Mouse (Mus musculus): ENCODE measurements at regions not wholly inside any gene's neighbourhood (a gene's known extent, or its start where the extent isn't known, plus 50 kb on each side); places are given as distances from the start of the nearest gene placed in this dataset.

DNA sequence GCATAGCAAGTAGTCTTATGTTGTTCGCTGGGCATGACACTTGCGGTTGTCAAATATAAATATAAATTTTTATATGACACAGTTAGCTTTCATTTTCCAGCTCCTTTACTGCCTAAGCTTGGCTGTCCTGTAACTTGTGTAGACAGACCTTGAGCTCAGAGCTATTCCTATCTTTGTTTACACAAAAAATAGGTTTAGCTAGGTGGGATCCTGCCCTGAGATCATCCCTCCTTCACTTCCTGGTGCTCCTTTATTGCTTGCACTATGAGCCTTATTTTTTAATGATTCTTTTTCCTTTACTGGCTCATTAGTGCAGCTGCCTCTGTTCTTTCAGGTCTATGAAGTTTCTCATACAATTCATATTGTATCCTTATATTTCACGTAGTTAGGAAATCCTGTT, 375.6 kb upstream of the Tfap2d start:
- DNase-seq = no peak

DNA sequence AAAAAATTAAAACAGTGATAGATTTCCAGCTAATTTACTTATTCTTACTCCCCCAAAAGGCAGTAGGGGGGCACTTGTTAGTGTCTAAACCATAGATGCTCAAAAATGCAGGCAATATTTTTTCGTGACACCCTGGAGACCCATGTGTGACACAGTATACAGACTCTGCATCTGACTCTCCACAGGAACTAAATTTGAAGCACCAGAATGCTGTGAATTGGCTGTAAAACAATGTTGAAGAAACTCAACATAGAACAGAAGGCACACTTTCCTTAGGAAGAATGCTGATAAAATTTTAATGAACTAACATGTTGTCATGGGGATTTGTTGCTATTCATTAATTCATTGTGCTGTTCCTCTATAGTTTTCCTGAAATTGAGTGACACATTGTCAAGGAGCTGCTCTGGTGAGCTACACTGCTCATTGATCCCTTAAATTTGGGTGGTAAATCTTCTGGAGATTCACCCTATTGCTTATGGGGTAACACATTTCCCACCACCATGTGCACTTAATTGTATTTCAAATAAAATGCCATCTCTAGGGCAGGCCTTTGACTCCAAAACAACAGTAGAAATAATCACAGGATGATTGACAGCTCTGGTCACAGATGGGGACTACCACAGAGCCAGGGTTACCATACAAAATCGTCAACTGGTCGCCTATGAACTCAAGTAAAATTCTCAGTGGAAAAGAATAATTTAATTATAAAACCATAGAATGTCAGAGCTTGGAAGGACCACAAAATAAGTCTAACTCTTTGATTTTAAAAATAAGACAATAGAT, 344.3 kb upstream of the Tfap2d start:
- no peak for DNase-seq

DNA sequence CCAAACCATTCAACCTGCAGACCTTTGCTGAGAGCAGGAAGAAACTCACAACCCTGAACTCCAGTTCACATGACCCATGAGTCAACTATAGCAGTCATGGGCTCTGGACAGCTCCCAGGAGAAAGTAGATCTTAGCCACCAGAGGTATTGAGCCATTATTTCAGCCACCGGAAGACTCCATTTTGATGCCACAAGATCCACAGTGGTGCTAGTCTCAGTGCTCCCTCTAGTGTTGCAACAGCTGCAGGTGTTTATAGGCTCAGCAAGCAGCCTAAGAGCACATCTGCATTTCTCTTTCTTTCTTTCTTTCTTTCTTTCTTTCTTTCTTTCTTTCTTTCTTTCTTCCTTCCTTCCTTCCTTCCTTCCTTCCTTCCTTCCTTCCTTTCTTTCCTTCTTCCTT, 309.2 kb upstream of the Tfap2d start:
- DNase-seq = peak; percentile 22

Measured in embryo, embryonic 11 days (tissue).